Mouse (Mus musculus) lung, postnatal 14 days (tissue): ENCODE data around the gene Metrn.
A peak's percentile ranks its signal among the peaks of the same experiment; 100 is the strongest.

Source experiments
- DNase-seq: peaks from one replicate; pipeline ENCODE4 v3.0.0; 2021

Metrn gene

GRCm38 (mm10) chr17:25762591-25762990 is 34.3 kb downstream of the Metrn start:
- DNase-seq = no peak

DNA sequence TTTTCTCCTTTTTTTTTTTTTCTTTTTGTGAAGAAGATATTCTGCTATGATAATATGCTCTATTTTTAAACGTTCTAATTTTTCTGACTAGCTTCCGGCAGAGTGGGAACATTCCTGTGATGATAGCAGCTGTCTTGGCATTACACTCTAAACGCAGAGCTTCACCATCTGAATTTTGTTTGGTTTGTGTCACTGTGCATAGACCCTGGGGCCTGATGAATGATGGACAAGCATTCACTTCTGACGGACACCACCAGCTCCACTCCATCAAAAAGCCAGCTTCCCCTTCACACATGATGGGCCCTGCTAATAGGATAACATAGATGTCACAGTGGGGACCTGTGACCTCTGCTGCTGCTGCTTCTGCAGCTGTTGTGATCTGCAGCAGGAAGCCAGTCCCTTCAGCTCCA is 35.4 kb downstream of the Metrn start:
- no peak for DNase-seq

- no peak for DNase-seq
Measured at GRCm38 (mm10) chr17:25760148-25760547, 36.8 kb downstream of the Metrn start.

DNA sequence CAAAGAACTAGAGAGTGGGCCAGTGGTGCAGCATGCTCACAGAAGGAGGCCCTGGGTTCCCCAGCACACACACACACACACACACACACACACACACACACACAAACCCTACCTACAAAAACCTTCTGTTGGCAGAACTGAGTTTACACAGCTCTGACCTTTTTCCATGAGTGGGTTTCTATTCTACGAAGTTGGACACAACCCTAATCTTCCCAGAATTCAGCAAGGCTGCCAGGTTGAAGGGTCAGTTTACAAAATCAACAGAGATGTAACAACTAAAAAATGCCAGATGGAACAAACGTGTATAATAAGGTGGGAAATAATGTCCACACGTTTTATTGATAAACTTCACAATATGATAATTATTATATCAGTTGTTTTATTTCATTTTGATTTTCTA is 39.2 kb downstream of the Metrn start:
- DNase-seq = no peak

DNA sequence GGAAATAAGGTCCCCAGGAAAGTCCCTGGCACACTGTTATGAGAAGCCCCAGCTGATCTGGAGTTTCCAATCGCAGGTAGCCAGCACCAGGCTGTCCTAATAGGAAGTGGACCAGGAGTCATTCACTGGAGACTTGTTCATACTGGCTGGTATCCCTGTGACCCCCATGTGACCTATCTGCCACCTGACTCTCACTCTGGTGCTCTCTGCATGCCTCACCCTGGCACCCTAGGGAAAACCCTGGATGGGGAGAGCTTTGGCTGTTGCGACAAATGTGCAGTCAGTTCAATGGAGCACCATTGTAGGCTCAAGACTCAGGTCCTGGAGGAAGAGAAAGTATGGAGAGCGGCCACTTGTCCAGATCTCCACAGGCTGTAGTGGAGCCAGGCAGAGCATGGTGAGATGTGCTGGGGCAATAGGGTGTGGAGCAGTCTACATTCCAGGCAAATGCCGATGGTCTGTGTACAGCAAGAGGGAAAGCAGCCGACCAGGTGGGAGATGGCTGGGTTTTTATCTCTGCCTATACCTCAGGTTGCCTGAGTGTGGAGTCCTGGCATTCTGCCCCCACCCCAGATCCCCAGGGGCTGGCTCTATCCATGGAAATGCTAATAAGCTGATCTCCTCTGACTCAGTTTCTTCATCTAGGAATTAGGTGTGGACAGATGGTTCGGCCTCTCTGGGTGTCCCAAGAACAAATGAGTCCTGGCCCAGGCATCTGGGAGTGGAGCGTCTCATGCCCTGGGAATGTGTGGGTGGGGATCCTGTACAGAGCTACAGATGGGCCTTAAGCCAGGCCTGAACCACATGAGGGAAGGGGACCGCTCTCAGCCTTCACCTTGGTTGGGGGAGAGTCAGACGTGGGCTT is 40.3 kb downstream of the Metrn start:
- no peak for DNase-seq

DNA sequence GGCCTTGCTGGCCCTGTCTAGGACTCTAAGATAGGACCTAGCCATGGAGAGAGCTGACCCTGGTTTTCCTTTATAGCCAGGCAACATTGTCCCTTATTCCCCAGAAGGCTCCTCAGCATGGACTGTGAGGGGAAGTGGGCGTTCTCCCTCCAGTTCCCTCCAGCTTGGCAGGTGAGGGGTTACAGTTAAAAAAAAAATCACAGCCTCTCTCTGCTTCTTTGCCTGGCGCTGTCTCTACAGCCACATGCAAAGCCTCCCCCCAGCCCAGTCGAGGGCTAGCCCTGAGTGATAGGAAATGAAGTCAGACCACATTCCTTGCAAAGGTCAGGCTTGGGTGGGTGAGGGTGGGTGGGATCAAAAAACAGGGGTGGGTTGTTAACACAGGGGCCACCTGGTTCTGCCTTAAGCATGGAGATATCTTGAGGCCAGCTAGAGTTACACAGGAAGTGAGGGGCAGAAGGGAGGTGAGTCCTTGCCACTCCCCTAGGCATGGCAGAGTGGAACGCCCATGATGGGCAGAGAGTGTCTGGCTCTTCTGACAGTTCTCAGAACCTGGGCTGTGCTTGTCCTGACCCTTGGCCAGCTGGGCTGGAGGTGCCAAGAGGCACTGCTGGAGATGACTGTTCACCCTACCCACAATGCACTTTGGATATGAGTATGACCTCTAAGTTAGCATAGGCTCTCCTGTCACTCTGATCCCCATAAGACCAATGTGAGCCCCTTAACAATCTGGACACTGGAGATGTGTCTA is 41.1 kb downstream of the Metrn start:
- DNase-seq = no peak

DNA sequence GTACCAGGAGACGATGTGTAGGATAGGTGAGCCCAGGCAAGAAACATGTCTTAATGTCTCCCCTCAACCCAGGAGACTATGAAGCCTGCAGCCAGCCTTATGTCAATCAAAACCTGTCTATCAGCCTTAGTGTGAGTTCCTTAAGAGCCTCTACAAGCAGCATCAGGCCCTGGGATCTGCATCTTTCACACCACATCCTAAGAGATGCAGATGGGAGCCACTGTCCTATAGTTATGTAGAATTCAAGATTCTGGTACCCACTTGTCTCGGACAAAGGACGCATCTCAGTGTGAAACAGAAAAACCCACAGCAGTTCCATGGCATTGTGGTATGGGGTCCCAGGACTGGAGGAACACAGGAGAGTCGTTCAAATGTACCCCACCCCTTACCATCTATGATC is 41.9 kb downstream of the Metrn start:
- DNase-seq = no peak

DNA sequence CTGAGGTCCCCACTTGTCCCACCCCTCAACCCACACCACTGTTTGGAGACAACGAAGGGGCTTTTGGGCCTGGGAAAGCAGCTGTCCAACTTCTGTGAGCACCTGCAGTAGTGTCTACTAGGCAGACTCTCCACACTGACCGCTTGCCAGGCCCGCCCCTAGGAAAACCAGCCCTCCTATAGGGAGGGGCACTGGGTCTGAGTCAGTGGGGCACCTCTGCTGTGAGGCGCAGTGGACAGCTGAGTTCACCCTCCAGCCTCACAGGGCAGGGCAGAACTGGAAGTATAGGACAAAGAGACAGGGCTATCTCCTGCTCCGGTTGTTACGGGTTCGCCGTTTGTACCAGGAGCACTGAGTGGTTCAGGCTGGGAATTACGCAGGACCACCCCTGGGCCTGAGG is 42.7 kb downstream of the Metrn start, which contains the start of gene Msln:
TSS of gene Msln (minus strand) at position 138 of the 400 bp plus-strand sequence.
- no peak for DNase-seq

DNA sequence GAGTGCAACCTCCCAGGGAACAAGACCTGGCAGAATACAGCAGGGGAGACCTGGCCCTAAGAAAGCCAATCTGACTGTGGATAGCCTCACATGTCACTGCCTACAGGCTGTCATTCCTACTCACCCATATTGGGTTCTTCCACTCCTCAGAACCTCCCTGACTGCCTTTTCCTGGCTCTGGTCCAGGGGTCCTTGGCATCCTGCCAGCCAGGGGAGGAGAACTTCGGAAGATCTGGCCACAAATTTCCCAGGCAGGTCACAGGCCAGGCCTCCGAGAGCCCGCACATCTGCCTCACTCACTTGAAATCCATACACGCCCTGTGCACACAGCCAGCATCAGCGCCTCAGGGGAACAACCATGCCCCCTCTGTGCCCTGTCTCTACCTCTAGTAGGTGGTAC is 45.5 kb downstream of the Metrn start:
- peak; percentile 57 for DNase-seq

GRCm38 (mm10) chr17:25749314-25749713 is 47.6 kb downstream of the Metrn start:
- no peak for DNase-seq

- no peak for DNase-seq
Measured at GRCm38 (mm10) chr17:25748238-25748637, 48.7 kb downstream of the Metrn start.

DNA sequence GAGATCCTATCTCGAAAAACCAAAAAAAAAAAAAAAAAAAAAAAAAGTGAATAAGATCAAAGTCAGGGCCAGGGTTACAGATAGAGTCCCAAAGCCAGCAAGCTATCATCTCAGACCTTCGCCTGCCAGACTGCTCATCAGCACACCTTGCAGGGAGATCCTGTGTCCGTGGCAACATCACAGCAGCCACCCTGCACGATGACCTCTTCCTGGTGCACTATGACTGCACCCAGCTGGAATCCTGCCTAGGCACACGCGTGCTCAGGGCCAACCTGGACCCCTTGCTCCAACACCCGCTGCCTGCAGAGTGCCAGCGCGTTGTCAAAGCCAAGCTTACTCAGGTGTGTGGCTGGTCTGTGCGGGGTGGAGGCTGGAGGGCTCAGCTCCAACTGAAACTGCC is 52.6 kb downstream of the Metrn start:
- no peak for DNase-seq

DNA sequence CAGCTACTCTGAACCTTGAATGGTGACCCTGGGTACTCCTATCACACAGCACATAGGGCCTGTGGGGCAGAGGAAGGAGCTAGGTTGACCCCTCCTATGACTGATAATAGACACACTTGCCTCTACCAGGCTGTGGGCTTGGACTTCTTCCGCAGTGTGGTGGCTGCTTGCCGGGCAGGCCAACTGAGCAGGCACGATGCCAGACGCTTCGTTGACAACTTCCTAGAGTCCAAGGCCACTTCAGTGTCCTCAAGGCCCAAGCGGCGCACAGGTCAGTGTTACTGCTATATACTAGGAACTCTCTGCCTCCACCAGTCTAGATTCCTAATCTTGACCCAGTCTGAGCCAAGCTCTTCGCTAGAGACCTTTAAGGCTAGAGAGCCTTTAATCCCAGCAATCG is 53.1 kb downstream of the Metrn start:
- no peak for DNase-seq
